Mouse (Mus musculus) heart, postnatal 36 days (tissue): ENCODE data around the gene Lrrk1. TPM values are rescaled to one million over a fixed set of nuclear protein-coding genes. Genes with fewer than 3 reads are reported as not detected.

Source experiments
- DNase-seq, 2 experiments: peaks; one replicate each; pipeline ENCODE4 v3.0.0; 2021 to 2022
- intact Hi-C: fragments of 180-260 bp; cut with DNase I; formaldehyde crosslinking; loops from one replicate; pipeline ENCODE4 v1.15.1; 2025
- total RNA-seq, 2 experiments: library from RNA; stranded (reverse); gene quantifications; 2 replicates each; pipeline ENCODE4 v1.2.3; 2021

Lrrk1 gene
- total RNA-seq, 2 experiments from 2014 or later = 10.2 to 10.9 TPM

GRCm38 (mm10) chr7:66385826-66386225 is 2.3 kb downstream of the Lrrk1 start:
- DNase-seq = no peak
- intact Hi-C loops = no loop called here

GRCm38 (mm10) chr7:66384891-66385290 is 3.3 kb downstream of the Lrrk1 start:
- no peak for DNase-seq
- intact Hi-C loops = no loop called here

- no peak for DNase-seq
- intact Hi-C loops = no loop called here
Observed at GRCm38 (mm10) chr7:66384213-66384612, 3.9 kb downstream of the Lrrk1 start.

DNA sequence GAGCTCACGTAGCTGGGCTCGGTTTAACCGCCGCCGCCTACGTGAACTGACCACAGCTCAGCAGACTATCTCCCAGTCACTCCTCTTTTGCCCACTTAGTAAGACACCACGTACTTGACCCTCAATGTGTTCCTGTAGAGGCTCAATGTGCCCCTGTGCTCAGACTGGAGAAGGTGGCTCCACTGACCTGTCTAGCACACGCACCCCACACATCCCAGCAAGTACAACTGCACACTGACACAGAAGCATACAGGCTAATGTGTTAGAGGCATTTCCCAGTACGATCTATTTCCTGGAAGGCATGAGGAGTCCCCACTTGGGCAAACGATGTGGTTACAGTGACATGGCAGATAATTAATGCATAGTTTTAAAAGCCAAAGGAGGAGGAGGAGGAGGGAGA is 11.6 kb downstream of the Lrrk1 start:
- intact Hi-C loops = no loop called here
- no peak for DNase-seq

DNA sequence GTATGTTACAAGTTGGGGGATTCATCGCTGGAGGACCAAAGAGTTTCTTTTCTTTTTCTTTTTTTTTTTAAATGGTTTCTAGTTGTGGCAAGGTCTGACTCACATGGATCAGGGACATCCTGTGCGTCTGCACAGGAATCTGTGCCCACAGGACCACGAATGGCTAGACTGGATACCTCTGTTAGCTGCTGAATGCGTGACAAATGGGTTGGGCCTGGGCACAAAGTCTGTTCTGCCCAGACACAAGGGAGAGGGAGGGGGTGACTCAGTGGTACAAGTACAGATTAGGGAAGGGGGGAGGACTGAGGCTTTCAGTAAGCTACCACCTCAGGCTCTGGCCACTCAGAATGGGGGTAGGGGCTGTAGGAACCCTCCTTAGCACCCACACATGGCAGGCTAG is 12.4 kb downstream of the Lrrk1 start:
- DNase-seq = no peak
- intact Hi-C loops = no loop called here

DNA sequence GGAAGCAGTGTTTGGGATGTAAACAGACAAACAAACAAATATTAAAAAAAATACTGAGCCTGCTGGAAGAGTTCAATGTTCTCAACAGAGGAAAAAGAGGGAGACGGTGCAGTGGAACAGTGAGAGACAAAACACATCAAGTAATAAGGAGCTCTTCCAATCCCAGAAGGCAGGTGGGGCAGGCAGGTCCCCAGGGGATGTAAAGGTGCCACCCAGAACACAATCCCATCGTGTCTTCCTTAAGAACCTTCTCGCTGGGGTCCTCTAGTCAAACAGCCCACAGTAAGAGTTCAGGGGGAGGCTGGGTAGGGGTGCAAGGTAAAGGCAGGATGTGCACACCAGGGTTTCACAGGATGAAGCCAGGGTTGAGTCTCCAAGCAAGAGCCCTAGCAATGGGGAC is 14.8 kb downstream of the Lrrk1 start:
- no peak for DNase-seq
- intact Hi-C loops = no loop called here

- intact Hi-C loops = no loop called here
- no peak for DNase-seq
Observed at GRCm38 (mm10) chr7:66370970-66371369, 17.2 kb downstream of the Lrrk1 start.

- DNase-seq = no peak
- intact Hi-C loops = no loop called here
Observed at GRCm38 (mm10) chr7:66369934-66370445, 18.2 kb downstream of the Lrrk1 start.

- intact Hi-C loops = no loop called here
- no peak for DNase-seq
Observed at GRCm38 (mm10) chr7:66369071-66369933, 18.8 kb downstream of the Lrrk1 start.

- DNase-seq = no peak
- intact Hi-C loops = no loop called here
Observed at GRCm38 (mm10) chr7:66365904-66366303, 22.2 kb downstream of the Lrrk1 start, which contains the start of gene Gm10974. Gene Gm10974, plus strand, starts transcription at chr7:66365905.

DNA sequence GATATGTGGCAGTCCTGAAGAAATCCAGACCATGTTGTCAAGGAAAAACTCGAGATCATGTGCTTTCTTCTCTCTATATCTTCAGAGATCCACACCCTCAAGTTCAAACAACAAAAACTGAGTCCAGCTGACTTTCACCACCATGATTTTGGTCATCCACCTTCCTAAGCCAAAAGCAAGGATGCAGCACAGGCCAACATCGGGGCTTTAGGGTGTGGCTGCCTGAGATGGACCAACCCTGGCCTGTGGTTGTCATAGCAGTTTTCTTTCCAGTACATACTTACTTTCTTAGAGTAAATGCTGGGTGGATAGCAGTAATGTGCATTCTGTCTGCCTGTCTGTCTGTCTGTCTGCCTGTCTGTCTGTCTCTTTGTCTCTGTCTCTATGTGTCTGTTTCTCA is 22.7 kb downstream of the Lrrk1 start:
- no peak for DNase-seq
- intact Hi-C loops = no loop called here

- DNase-seq = no peak
- intact Hi-C loops = no loop called here
Observed at GRCm38 (mm10) chr7:66364491-66364890, 23.7 kb downstream of the Lrrk1 start.

DNA sequence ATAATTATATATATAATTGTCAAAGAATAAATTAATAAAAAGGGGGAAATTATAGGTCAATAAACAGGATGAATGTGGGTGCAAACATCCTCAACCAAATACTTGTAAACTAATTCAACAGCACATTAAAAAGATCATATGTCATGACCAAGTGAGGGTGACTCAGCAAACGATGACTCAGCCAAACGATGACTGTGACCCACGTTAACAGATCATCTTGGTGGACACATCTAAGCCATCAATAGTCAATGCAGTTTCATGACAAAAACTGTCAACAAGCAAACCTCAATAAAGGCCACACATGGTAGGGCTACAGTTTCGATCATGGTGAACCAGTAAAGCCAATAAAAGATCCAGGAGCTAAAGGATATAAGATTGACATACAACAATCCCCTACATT is 29.1 kb downstream of the Lrrk1 start:
- DNase-seq = no peak
- intact Hi-C loops = no loop called here

DNA sequence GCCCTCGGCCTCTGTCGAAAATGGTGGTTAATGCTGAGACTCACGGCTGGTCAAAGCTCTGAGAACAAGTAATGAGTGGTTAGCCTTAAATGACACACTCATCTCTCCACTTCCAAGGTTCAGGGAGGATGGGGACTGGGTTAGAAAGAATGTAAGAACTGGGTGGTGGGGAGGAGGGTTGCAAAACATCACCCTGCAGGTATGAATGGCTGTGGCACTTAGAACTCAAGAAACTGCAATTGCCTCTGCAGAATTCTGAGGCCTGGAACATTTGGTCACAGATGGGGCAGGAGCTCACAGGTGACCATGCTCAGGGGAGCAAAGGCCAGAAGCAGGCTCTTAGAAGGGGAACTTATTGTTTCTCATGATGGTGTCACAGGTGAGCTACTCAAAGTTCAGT is 29.7 kb downstream of the Lrrk1 start:
- intact Hi-C loops = no loop called here

GRCm38 (mm10) chr7:66355791-66356522 is 32.2 kb downstream of the Lrrk1 start:
- intact Hi-C loops = no loop called here
- no peak for DNase-seq

More for the DNA sequence above, 29.7 kb downstream of the Lrrk1 start:
- no peak for DNase-seq

DNA sequence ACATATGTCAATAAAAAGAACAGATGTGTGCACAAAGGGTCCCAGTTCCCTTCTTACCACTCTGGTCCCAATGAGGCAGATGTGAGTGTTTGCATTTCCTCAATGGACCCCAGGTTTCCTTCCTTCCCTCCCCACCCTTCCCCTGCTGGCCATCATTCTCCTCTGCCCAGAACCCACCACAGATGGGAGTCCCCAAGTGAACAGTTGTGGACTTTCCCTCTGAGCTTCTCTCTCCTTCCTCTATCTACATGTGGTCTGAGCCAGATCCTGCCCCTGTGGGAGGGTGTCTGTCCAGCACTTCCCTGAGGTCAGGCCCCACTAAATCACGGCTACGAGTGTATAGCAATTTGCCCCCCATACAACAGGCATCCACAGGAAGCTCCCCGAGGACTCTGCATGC is 33.2 kb downstream of the Lrrk1 start:
- intact Hi-C loops = no loop called here

DNA sequence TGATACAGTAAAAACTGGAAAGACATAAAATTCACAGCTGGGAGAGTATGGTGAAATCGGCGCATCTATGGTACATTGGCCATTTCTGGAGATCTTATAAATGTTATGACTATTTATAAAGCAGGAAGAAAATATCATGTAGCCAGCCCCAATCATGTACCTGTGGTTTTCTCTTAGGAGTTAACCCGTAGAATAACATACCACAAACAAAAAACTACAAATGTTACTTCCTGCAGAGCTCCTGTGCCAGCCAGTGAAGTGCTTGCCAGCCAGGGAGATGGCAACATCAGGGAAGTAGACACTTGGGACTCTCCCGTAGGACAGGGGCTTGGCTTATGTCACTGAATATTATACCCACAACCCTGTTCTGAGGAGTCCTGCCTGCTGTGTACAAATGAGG is 37.1 kb downstream of the Lrrk1 start:
- no peak for DNase-seq
- intact Hi-C loops = no loop called here

More for the DNA sequence above, 33.2 kb downstream of the Lrrk1 start:
- DNase-seq = no peak

GRCm38 (mm10) chr7:66349670-66350069 is 38.5 kb downstream of the Lrrk1 start:
- DNase-seq = no peak
- intact Hi-C loops = no loop called here

GRCm38 (mm10) chr7:66348588-66348987 is 39.6 kb downstream of the Lrrk1 start:
- DNase-seq = no peak
- intact Hi-C loops = no loop called here

DNA sequence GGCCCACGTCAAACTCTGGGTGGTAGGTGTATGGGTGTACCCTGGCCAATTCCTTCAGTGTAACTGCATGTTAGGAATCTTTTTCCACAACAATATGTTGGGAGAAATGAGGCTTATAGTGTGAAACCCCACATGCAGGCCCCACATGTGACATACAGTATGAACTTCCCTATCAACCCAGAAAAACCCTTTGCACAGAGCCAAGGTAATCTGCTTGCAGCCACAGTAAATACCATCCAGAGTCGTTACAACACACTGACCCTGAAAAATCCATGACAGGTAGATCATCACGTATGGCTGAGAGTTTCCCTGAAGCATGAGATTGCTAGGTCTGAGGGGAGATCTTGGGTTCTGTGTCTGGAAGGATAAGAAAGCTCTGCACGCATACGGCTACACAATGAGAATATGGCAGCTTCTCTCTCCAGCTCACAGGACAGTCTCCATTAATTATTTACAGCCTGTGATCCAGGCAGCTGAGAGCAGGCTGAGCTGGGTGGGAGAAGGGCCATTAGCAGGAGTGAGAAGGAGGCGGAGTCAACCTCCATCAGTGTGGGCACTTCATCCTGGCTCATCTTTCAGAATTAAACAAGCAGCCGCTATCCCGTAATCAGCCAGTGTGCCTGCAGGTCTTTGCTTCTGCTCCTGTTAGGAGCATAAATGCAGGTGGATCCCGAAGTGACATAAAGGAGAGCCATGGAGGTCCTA is 41.0 kb downstream of the Lrrk1 start:
- intact Hi-C loops = no loop called here
- no peak for DNase-seq

GRCm38 (mm10) chr7:66343307-66343706 is 44.8 kb downstream of the Lrrk1 start:
- intact Hi-C loops = loop anchor here (2.0 kb wide), 1 partner anchor 45 kb away; the partner anchor contains the start of gene Lrrk1
- no peak for DNase-seq
